Mouse (Mus musculus) regulatory T cell (primary cell): ENCODE measurements around the gene Mgat4e.
"Not testable (repeated sequence)": the region's sequence is repeated elsewhere in the genome, so short reads cannot be mapped to it uniquely, and the experiment has no call there.

Experiments
- in situ Hi-C: fragments of 300-600 bp; cut with MboI, MseI; formaldehyde crosslinking; loops from one replicate; pipeline ENCODE4 v1.15.1; 2025; ENCODE audit warnings: high pct_unique_total_duplicates

Mgat4e gene

GRCm38 (mm10) chr1:134556671-134557218 lies 7.3 kb upstream of the Mgat4e start:
- in situ Hi-C loops, result loop anchor here (10.0 kb wide), 1 partner anchor 578 kb away; the partner anchor contains the start of gene Ptpn7

DNA sequence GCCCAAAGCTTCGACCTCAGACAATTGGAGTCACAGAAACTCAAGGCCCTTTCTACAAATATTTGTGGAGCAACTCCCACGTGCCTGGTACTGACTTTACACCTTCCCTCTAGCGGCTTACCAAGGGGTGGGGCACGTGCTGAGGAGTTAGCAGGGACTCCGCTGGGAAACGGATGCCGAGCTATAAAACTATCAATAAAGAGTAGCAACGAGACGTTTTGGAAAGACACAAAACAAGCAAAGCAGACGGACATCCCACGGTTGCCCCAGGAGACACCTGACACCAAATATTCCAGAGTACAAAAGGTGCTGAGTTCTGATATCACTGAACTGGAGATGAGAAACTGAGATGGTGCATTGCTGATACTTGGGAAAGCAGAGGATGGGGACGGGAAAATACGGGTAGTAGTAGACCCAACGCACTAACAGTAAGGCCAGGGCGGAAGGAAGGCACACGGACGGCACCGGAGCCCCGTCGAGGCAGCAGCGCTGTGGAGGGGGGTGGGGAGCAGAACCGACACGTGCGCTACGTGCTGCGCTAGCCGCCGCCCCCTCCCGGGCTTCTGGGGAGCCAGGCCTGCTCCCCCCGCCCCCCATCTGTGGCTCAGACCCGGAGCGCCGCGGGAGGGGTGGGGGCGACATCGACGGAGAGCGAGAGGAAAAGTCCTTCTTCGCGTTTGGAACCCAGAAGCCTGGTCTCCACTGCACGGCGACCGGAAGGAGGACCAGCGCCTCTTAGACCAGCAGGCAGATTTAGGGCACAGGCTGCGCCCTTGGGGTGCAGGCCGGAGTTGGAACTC lies 6.6 kb upstream of the Mgat4e start:
- in situ Hi-C loops, result loop anchor here (10.0 kb wide), 1 partner anchor 579 kb away; the partner anchor contains the start of gene Ptpn7

- in situ Hi-C loops, result loop anchor here (10.0 kb wide), 1 partner anchor 579 kb away; the partner anchor contains the start of gene Ptpn7
Measured at GRCm38 (mm10) chr1:134555240-134555870, 5.9 kb upstream of the Mgat4e start.

DNA sequence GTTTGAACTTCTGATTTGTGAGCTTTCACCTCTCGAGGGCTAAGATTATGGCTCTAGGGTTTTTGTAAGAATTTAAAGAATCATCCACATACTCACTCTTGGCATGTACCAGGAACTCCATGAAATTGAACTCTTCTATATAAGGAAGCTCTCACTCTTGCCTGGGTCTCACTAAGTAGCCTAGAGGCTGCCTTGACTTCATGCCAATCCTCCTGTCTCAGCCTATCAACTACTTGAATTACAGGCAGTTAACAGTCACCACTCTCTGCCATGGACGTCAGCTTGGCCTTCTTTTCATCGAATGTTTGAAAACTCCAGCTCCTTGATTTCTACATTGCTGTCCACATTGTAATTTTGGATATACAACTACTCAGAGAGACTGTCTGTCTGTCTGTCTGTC lies 2.9 kb upstream of the Mgat4e start:
- in situ Hi-C loops, result loop anchor here (10.0 kb wide), 1 partner anchor 582 kb away; the partner anchor contains the start of gene Ptpn7

- in situ Hi-C loops, result loop anchor here (10.0 kb wide), 1 partner anchor 583 kb away; the partner anchor contains the start of gene Ptpn7
Measured at GRCm38 (mm10) chr1:134551869-134552268, 2.4 kb upstream of the Mgat4e start.

- in situ Hi-C loops, result no loop called here
Measured at GRCm38 (mm10) chr1:134548231-134548630, 1.3 kb downstream of the Mgat4e start.

DNA sequence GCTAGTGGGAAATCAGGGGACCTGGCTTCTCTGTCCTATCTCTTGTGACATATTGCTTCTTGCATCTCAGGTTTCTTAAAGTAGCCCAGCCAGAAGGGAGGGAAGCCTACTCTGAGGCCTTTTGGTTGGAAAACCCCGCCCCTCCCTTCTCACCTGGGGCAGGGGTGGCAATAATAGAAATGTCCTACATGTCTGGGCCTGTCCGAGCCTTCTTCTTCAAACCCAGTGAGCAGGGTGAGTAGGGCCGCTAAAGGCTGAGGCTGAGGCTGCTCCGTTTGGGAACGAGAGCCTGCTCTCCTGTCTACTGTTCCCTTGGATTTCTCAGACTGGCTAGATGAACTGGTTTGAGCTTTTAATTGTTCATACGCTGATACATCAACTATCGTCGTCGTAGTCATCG lies 8.9 kb downstream of the Mgat4e start:
- in situ Hi-C loops, result no loop called here

DNA sequence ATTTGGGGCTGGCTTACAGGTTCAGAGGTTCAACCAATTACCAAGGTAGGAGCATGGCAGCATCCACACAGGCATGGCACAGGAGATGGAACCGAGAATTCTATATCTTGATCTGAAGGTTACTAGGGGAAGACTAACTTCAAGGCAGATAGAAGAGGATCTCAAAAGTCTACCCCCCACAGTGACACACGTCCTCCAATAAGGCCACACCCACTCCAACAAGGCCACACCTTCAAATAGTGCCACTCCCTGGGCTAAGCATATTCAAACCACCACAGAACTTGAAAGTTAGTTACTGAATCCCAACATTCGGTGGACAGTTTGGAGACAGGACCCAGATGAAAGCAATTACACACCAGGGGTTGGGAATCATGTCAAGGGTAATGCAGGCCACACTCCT lies 14.0 kb downstream of the Mgat4e start:
- in situ Hi-C loops, result no loop called here

- in situ Hi-C loops, result no loop called here
Measured at GRCm38 (mm10) chr1:134535054-134535453, 14.4 kb downstream of the Mgat4e start.

DNA sequence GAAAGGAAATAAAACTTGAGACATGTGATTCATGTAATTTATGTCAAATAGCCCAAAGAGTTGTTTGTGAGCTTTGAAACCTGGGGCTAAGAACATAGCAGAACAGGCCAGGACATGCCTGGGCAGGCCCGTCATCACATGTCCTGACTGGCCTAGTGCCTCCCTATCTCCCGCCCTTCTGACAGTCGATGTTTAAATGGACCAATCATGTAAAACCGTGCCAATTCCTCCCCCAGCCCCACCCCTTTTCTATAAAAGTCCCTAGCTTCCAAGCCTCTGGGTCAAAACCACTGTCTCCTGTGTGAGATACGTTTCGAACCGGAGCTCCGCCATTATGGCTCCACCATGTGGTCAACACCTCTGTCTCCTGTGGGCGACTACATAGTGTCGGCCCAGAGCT lies 15.8 kb downstream of the Mgat4e start:
- in situ Hi-C loops, result loop anchor here (5.0 kb wide), 1 partner anchor 39 kb away; no protein-coding TSS in a partner anchor

GRCm38 (mm10) chr1:134530618-134531017 lies 18.9 kb downstream of the Mgat4e start:
- in situ Hi-C loops, result loop anchor here (5.0 kb wide), 1 partner anchor 42 kb away; no protein-coding TSS in a partner anchor

DNA sequence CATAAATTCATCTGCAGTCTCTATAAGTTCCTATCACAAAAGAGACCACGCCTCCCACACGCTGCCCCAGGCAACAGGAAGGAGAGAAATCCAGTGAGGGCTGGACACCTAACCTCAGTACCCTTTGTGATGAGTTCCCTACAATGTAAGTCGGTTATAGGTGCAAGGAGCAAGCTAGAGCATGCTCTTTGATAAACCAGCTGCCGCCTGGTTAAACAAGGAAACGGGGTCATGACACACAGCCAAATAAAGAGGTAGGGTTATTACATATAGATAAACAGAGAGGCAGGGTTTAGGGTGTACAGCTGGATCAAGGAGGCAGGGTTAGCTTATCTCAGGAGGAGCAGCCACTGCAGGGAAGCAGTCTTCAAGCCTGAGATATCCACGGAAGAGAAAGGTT lies 22.7 kb downstream of the Mgat4e start:
- in situ Hi-C loops, result no loop called here

- in situ Hi-C loops, result no loop called here
Measured at GRCm38 (mm10) chr1:134525015-134525414, 24.5 kb downstream of the Mgat4e start.

DNA sequence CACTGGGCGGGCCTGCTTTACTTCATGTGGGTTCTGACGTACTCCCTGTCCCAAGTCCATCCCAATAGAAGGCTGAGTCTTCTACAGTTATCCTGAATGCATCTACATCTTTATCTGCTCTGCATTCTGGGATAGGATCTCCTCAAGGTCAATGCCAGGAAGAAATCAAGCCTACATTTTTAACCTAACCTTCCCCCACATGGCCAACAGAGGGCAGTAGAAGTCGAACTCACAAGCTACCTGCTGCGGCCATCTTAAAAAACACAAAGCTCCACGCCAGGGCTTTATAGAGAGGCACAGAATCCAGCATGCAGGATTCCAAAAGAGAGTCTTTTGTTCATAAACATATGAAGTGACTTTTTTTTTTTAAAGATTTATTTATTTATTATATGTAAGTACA lies 25.1 kb downstream of the Mgat4e start:
- in situ Hi-C loops, result no loop called here

GRCm38 (mm10) chr1:134522325-134522724 lies 27.2 kb downstream of the Mgat4e start:
- in situ Hi-C loops, result no loop called here

- in situ Hi-C loops, result no loop called here
Measured at GRCm38 (mm10) chr1:134521163-134521562, 28.3 kb downstream of the Mgat4e start.

- in situ Hi-C loops, result no loop called here
Measured at GRCm38 (mm10) chr1:134520001-134520721, 29.3 kb downstream of the Mgat4e start.

- in situ Hi-C loops, result not testable (repeated sequence)
Measured at GRCm38 (mm10) chr1:134519201-134519600, 30.3 kb downstream of the Mgat4e start.

- in situ Hi-C loops, result no loop called here
Measured at GRCm38 (mm10) chr1:134518677-134519076, 30.8 kb downstream of the Mgat4e start.

GRCm38 (mm10) chr1:134517841-134518240 lies 31.6 kb downstream of the Mgat4e start:
- in situ Hi-C loops, result not testable (repeated sequence)

DNA sequence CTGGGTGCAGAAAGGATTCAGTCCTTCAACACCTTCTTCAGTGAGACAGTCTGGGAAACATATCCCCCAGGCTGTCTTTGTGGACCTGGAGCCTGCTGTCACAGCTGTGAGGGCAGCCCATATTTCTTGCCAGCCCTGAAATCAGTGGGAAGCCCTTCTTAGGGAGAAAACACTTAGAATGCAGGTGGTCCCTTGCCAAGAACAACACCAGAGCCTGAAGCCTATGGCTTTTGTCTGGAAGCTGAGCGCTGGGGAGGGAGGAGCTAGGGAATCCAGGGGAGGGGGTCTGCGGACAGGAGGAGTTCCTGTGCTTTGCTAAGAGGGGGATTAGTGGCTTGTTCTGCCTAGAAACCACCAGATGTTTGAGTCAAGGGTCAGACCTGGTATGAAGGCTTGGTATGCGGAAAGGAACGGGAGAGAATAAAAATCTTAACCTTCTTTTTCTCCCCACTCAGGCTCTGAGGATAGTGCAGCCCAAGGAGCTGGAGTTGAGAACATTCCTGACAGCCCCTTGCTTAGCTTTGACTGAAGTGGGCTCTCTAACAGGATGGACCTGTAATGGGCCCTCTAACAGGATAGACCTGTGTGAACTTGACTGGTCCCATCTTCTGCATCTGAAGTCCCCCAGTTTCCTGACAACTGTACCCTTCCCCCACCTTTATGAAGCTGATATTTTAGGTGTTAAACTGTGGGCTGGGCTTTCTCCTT lies 32.8 kb downstream of the Mgat4e start:
- in situ Hi-C loops, result no loop called here
